Mouse (Mus musculus) heart, embryonic 10.5 days (tissue): Measurements from ENCODE around the gene Ifna4. TPM values are rescaled to one million over a fixed set of nuclear protein-coding genes. Genes with fewer than 3 reads are reported as not detected.
A peak's percentile ranks its signal among the peaks of the same experiment; 100 is the strongest.
"Not testable (repeated sequence)": the region's sequence is repeated elsewhere in the genome, so short reads cannot be mapped to it uniquely, and the experiment has no call there.

Source experiments
- DNase-seq: peaks from one replicate; pipeline ENCODE4 v3.0.0-alpha.2; 2017; ENCODE audit warnings: low spot score
- H3K27ac ChIP-seq: fragments of 300-500 bp; sonication (generic); 2 replicates; pipeline ENCODE4 v1.5.1; 2016; ENCODE audit warnings: mild to moderate bottlenecking
- H3K27me3 ChIP-seq: fragments of 300-500 bp; sonication (generic); 2 replicates; pipeline ENCODE4 v1.6.1; 2016; ENCODE audit warnings: mild to moderate bottlenecking; ENCODE audit not compliant: poor library complexity, insufficient read depth, severe bottlenecking
- H3K36me3 ChIP-seq: fragments of 300-500 bp; sonication (generic); 2 replicates; pipeline ENCODE4 v1.6.1; 2016; ENCODE audit warnings: mild to moderate bottlenecking, moderate library complexity
- H3K4me1 ChIP-seq: fragments of 300-500 bp; sonication (generic); 2 replicates; pipeline ENCODE4 v1.6.1; 2016; ENCODE audit warnings: mild to moderate bottlenecking
- H3K4me3 ChIP-seq: fragments of 300-500 bp; sonication (generic); 2 replicates; pipeline ENCODE4 v1.5.1; 2016; ENCODE audit warnings: mild to moderate bottlenecking, moderate library complexity
- H3K9me3 ChIP-seq: fragments of 300-500 bp; sonication (generic); 2 replicates; pipeline ENCODE4 v1.6.1; 2016; ENCODE audit warnings: mild to moderate bottlenecking, moderate library complexity
- WGBS: fragments of 180-500 bp; shearing (Covaris S2); methylation state at CpG from one replicate; pipeline ENCODE4 v1.1.7; 2016; 5-methylcytosine and 5-hydroxymethylcytosine counted together
- polyA plus RNA-seq: library from polyadenylated mRNA; unstranded; fragments of >200 nt; fragmentation: Nextera tagmentation; extraction: Ambion mirVana; gene quantifications from 2 replicates; pipeline ENCODE4 v1.2.1, GENCODE M21; 2016

Gene Ifna4
- polyA plus RNA-seq = not detected in 2 replicates

DNA sequence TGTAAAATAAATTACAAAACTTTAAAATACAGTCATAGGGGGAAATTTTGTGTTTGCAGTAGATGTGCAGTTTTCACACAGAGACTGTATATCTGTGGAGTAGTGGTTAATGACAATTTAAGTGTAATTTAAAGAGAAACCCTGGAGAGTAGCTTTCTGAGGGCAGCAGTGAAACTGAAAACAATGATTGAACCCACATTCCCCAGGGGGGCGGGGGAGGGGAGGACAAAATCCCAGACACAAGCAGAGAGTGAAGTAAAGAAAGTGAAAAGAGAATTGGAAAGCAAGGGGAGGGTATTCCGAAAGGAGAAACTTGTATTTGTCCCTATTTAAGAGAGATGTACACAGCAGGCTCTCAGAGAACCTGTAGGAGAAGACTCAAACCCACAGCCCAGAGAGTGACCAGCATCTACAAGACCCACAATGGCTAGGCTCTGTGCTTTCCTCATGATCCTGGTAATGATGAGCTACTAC lies at the start of gene Ifna4:
Ifna4 (plus strand) TSS at position 424 of the 474 bp plus-strand sequence.
- H3K27ac ChIP-seq = no peak within 1 kb of the TSS
- no peaks in the 10 kb centered on the region for H3K27me3 ChIP-seq
- no peaks in the 10 kb centered on the region for H3K4me1 ChIP-seq
- no peaks in the 10 kb centered on the region for H3K9me3 ChIP-seq
- WGBS = 41% methylated on average over 2 of the region's 2 CpGs
- no peaks in the 10 kb centered on the region for H3K36me3 ChIP-seq
- no peak for DNase-seq
- no peak within 1 kb of the TSS for H3K4me3 ChIP-seq

DNA sequence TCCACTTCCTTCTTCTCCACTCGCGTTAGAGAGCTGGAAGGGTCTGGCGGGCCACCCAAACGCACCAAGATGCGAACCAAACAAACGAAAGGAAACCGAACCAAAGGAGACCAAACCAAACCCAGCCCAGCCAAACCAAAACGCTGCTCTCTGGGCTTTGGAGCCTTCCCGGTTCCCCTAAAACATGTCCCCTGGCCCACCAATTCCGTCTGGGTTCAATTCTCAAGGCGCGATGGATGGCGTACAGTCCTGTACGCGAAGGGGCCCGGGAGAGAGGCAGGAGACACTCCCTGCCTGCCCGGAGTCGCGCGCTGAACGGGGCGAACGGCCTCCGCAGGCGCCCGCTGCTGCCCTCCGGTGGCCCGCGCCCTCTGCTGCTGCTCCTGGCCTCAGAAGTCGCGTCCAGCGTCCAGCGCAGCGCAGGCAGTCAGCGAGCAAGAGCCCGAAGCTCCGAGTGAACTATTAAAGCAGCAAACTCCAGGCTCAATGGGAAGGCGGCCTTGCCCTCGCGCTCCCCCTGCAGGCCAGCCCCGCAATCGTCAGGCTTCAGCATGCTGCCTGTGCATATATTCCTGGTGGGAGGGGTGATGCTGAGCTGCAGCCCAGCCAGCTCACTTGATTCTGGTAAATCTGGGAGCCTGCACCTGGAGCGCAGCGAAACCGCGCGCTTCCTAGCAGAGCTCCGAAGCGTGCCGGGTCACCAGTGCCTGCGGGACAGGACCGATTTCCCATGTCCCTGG lies 47.6 kb upstream of the Ifna4 start, which contains the start of gene Gm13275:
Gm13275 (plus strand) TSS at position 552 of the 740 bp plus-strand sequence.
- under 1% methylated on average over 19 of the region's 52 CpGs for WGBS
- not testable (repeated sequence) for H3K27me3 ChIP-seq, DNase-seq

DNA sequence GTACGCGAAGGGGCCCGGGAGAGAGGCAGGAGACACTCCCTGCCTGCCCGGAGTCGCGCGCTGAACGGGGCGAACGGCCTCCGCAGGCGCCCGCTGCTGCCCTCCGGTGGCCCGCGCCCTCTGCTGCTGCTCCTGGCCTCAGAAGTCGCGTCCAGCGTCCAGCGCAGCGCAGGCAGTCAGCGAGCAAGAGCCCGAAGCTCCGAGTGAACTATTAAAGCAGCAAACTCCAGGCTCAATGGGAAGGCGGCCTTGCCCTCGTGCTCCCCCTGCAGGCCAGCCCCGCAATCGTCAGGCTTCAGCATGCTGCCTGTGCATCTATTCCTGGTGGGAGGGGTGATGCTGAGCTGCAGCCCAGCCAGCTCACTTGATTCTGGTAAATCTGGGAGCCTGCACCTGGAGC lies 44.6 kb upstream of the Ifna4 start, which contains the start of gene Gm13279:
Gm13279 (plus strand) TSS at position 301 of the 400 bp plus-strand sequence.
- not testable (repeated sequence) for H3K4me1 ChIP-seq, DNase-seq, H3K4me3 ChIP-seq, H3K9me3 ChIP-seq, H3K27ac ChIP-seq, H3K36me3 ChIP-seq, H3K27me3 ChIP-seq
- no CpG with 5 or more reads among the region's 28 CpGs for WGBS

More for the DNA sequence above, 47.6 kb upstream of the Ifna4 start, which contains the start of gene Gm13275:
- H3K4me1 ChIP-seq, H3K36me3 ChIP-seq, H3K27ac ChIP-seq, H3K9me3 ChIP-seq, H3K4me3 ChIP-seq: not testable (repeated sequence)

DNA sequence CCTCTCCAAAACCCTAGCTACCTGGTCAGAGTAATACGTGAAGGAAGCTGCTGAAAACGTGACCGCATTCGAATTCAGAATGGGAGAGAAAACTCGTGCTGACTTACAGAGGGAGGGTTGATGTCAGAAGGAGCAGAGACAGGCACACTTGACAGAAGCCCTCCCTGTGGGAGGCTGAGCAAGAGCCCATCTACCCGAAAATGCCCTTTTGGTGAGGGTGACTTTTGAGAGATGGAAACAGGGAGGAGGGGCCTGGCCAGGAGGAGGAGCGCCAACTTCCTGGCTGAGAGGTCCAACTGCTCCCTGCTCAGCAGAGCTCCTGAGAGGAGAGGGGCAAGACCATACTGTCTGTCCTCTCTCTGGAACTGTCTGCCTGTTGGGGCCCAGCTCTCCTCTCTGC lies 42.3 kb upstream of the Ifna4 start, which contains the start of gene Gm13285:
Gm13285 (plus strand) TSS at position 301 of the 400 bp plus-strand sequence.
- H3K36me3 ChIP-seq, H3K9me3 ChIP-seq, H3K27ac ChIP-seq, H3K27me3 ChIP-seq, H3K4me3 ChIP-seq, DNase-seq, H3K4me1 ChIP-seq: not testable (repeated sequence)
- WGBS = 16% methylated on average over 6 of the region's 7 CpGs

DNA sequence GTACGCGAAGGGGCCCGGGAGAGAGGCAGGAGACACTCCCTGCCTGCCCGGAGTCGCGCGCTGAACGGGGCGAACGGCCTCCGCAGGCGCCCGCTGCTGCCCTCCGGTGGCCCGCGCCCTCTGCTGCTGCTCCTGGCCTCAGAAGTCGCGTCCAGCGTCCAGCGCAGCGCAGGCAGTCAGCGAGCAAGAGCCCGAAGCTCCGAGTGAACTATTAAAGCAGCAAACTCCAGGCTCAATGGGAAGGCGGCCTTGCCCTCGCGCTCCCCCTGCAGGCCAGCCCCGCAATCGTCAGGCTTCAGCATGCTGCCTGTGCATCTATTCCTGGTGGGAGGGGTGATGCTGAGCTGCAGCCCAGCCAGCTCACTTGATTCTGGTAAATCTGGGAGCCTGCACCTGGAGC lies 38.7 kb upstream of the Ifna4 start, which contains the start of gene Gm13287:
Gm13287 (plus strand) TSS at position 301 of the 400 bp plus-strand sequence.
- DNase-seq, H3K27me3 ChIP-seq, H3K4me3 ChIP-seq, H3K9me3 ChIP-seq, H3K36me3 ChIP-seq, H3K4me1 ChIP-seq, H3K27ac ChIP-seq: not testable (repeated sequence)
- no CpG with 5 or more reads among the region's 29 CpGs for WGBS

DNA sequence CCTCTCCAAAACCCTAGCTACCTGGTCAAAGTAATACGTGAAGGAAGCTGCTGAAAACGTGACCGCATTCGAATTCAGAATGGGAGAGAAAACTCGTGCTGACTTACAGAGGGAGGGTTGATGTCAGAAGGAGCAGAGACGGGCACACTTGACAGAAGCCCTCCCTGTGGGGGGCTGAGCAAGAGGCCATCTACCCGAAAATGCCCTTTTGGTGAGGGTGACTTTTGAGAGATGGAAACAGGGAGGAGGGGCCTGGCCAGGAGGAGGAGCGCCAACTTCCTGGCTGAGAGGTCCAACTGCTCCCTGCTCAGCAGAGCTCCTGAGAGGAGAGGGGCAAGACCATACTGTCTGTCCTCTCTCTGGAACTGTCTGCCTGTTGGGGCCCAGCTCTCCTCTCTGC lies 36.4 kb upstream of the Ifna4 start, which contains the start of gene Gm13288:
Gm13288 (plus strand) TSS at position 301 of the 400 bp plus-strand sequence.
- H3K9me3 ChIP-seq, DNase-seq, H3K27ac ChIP-seq, H3K27me3 ChIP-seq, H3K36me3 ChIP-seq, H3K4me1 ChIP-seq: not testable (repeated sequence)
- H3K4me3 ChIP-seq = peak within 1 kb of the TSS; percentile 33; the same call in 1 of the 2 replicates
- no CpG with 5 or more reads among the region's 8 CpGs for WGBS

DNA sequence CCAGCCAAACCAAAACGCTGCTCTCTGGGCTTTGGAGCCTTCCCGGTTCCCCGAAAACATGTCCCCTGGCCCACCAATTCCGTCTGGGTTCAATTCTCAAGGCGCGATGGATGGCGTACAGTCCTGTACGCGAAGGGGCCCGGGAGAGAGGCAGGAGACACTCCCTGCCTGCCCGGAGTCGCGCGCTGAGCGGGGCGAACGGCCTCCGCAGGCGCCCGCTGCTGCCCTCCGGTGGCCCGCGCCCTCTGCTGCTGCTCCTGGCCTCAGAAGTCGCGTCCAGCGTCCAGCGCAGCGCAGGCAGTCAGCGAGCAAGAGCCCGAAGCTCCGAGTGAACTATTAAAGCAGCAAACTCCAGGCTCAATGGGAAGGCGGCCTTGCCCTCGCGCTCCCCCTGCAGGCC lies 35.9 kb upstream of the Ifna4 start:
- not testable (repeated sequence) for H3K27me3 ChIP-seq, H3K27ac ChIP-seq, H3K36me3 ChIP-seq, DNase-seq, H3K9me3 ChIP-seq, H3K4me1 ChIP-seq
- WGBS = 0% methylated on average over 17 of the region's 34 CpGs
- peak overlapping the region; percentile 33; the same call in 1 of the 2 replicates for H3K4me3 ChIP-seq

DNA sequence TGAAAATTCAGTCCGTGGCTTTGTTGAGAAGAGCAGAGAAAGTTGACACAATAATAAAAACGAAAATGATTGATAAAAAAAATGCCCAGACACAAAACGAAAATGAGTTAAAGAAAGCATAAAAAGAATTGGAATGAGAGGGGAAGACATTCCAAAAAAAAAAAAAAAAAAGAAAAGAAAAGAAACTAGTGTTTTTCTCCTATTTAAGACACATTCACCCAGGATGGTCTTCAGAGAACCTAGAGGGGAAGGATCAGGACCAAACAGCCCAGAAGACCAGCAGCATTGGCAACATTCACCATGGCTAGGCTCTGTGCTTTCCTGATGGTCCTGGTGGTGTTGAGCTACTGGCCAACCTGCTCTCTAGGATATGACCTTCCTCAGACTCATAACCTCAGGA lies 25.7 kb upstream of the Ifna4 start, which contains the start of gene Ifna7:
Ifna7 (plus strand) TSS at position 301 of the 400 bp plus-strand sequence.
- Histone ChIP-seq H3K36me3 (no peaks in the 10 kb centered on the region), H3K4me1 (no peaks in the 10 kb centered on the region), H3K27me3 (no peaks in the 10 kb centered on the region), H3K9me3 (no peaks in the 10 kb centered on the region), H3K4me3 (no peak within 1 kb of the TSS), H3K27ac (no peak within 1 kb of the TSS)
- no peak for DNase-seq
- 58% methylated on average over 3 of the region's 3 CpGs for whole genome bisulfite sequencing

DNA sequence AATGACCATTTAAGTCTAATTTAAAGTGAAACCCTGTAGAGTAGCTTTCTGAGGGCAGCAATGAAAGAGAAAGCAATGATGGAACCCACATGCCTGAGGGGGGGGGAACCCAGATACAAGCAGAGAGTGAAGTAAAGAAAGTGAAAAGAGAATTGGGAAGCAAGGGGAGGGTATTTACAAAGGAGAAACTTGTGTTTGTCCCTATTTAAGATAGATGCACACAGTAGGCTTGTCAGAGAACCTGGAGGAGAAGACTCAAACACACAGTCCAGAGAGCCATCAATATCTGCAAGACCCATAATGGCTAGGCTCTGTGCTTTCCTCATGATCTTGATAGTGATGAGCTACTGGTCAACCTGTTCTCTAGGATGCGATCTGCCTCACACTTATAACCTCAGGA lies 22.0 kb upstream of the Ifna4 start, which contains the start of gene Ifna11:
Ifna11 (plus strand) TSS at position 301 of the 400 bp plus-strand sequence.
- DNase-seq = no peak
- Histone ChIP-seq H3K4me1 (no peaks in the 10 kb centered on the region), H3K9me3 (no peaks in the 10 kb centered on the region), H3K27ac (no peak within 1 kb of the TSS), H3K4me3 (no peak within 1 kb of the TSS), H3K36me3 (no peaks in the 10 kb centered on the region), H3K27me3 (no peaks in the 10 kb centered on the region)
- WGBS = 64% methylated on average over 1 of the region's 1 CpGs

DNA sequence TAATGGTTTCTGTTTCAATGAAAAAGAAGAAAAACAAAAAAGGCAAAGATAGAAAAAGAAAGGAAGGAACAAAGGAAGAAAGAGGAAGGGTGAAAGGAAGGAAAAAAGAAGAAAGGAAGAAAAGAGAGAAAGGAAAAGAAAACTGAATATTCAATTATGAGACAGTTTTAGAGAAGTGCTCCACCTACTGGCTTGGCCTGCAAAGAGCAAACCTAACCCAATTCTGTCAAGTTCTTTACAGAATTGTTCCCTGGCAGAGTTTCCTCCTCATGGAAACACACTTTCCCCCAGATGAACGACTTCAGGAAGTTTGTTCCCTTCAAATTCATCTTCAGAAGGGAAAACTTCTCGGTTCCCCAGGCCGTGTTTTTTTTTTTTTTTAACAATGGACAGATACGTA lies 18.7 kb upstream of the Ifna4 start:
- WGBS = 26% methylated on average over 4 of the region's 4 CpGs
- Histone ChIP-seq H3K27ac (no peak overlapping the region), H3K4me1 (no peaks in the 10 kb centered on the region)

DNA sequence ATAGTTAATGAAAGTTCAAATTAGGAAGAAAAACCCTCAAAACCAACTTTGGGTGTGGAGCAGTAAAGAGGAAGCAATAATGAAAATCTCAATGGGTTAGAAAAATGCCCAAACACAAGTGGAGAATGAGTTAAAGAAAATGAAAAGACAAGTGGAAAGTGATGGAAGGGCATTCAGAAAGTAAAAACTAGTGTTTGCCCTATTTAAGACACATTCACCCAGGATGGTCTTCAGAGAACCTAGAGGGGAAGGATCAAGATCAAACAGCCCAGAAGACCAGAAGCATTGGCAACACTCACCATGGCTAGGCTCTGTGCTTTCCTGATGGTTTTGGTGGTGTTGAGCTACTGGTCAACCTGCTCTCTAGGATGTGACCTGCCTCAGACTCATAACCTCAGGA lies 14.5 kb upstream of the Ifna4 start, which contains the start of gene Ifna6:
Ifna6 (plus strand) TSS at position 301 of the 400 bp plus-strand sequence.
- H3K9me3 ChIP-seq, H3K4me1 ChIP-seq, H3K36me3 ChIP-seq, DNase-seq, H3K27ac ChIP-seq, H3K4me3 ChIP-seq, H3K27me3 ChIP-seq: not testable (repeated sequence)

More for the DNA sequence above, 18.7 kb upstream of the Ifna4 start:
- H3K27me3 ChIP-seq = no peaks in the 10 kb centered on the region
- H3K9me3 ChIP-seq = no peaks in the 10 kb centered on the region
- no peak overlapping the region for H3K4me3 ChIP-seq
- H3K36me3 ChIP-seq = no peaks in the 10 kb centered on the region
- no peak for DNase-seq

DNA sequence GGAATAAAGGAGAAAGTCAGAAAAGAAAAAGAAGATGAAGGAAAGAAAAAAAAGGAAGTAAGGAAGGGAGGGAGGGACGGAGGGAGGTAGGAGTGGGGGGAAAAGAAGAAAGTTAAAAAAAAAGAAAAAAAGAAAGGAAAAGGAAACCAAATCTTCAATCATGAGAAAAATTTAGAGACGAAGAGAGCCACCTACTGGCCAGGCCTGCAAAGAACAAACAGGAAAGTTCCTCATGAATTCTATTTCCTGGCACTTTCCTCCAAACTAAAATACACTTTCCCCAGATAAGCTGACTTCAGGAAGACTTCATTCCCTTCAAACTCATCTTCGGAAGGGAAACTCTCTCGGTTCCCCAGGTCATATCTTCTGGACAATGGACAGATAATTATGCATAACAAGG lies 11.1 kb upstream of the Ifna4 start:
- no peaks in the 10 kb centered on the region for H3K4me1 ChIP-seq
- H3K9me3 ChIP-seq = no peaks in the 10 kb centered on the region
- no peaks in the 10 kb centered on the region for H3K27me3 ChIP-seq
- 15% methylated on average over 4 of the region's 4 CpGs for WGBS
- no peak overlapping the region for H3K27ac ChIP-seq
- no peaks in the 10 kb centered on the region for H3K36me3 ChIP-seq
- DNase-seq = no peak
- no peak overlapping the region for H3K4me3 ChIP-seq

DNA sequence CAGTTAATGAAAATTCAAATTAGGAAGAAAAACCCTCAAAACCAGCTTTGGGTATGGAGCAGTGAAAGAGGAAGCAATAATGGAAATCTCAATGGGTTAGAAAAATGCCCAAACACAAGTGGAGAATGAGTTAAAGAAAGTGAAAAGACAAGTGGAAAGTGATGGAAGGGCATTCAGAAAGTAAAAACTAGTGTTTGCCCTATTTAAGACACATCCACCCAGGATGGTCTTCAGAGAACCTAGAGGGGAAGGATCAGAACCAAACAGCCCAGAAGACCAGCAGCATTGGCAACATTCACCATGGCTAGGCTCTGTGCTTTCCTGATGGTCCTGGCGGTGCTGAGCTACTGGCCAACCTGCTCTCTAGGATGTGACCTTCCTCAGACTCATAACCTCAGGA lies 6.4 kb upstream of the Ifna4 start, which contains the start of gene Ifna5:
Ifna5 (plus strand) TSS at position 301 of the 400 bp plus-strand sequence.
- not testable (repeated sequence) for H3K4me1 ChIP-seq, H3K4me3 ChIP-seq, H3K27me3 ChIP-seq, H3K27ac ChIP-seq, H3K9me3 ChIP-seq, DNase-seq, H3K36me3 ChIP-seq
- WGBS = 81% methylated on average over 1 of the region's 1 CpGs
